Mouse (Mus musculus) hindbrain, embryonic 15.5 days (tissue): ENCODE results near the gene Nek3. TPM values are rescaled to one million over a fixed set of nuclear protein-coding genes. Genes with fewer than 3 reads are reported as not detected.

Source experiments
- ATAC-seq: fragments of 200-750 bp; cut with Nextera tagmentation; 2 replicates; pipeline ENCODE4 v1.8.0; 2017; ENCODE audit warnings: low read depth, moderate number of reproducible peaks, moderate TSS enrichment; ENCODE audit not compliant: low FRiP score
- H3K27ac ChIP-seq: fragments of 300-500 bp; sonication (generic); replicated peaks from 2 replicates; pipeline ENCODE4 v1.5.1; 2015; ENCODE audit warnings: mild to moderate bottlenecking, inconsistent platforms
- H3K27me3 ChIP-seq: fragments of 300-500 bp; sonication (generic); 2 replicates; pipeline ENCODE4 v1.6.1; 2015; ENCODE audit warnings: control low read depth, inconsistent platforms
- H3K36me3 ChIP-seq: fragments of 300-500 bp; sonication (generic); 2 replicates; pipeline ENCODE4 v1.6.1; 2015; ENCODE audit warnings: control low read depth, inconsistent platforms
- H3K4me1 ChIP-seq: fragments of 300-500 bp; sonication (generic); replicated peaks from 2 replicates; pipeline ENCODE4 v1.6.1; 2015; ENCODE audit warnings: control low read depth, inconsistent platforms
- H3K4me2 ChIP-seq: fragments of 300-500 bp; sonication (generic); 2 replicates; pipeline ENCODE4 v1.6.1; 2015; ENCODE audit warnings: moderate library complexity, mild to moderate bottlenecking, inconsistent platforms
- H3K4me3 ChIP-seq: fragments of 300-500 bp; sonication (generic); 2 replicates; pipeline ENCODE4 v1.5.1; 2015; ENCODE audit warnings: mild to moderate bottlenecking, inconsistent platforms
- H3K9ac ChIP-seq: fragments of 300-500 bp; sonication (generic); 2 replicates; pipeline ENCODE4 v1.6.1; 2015; ENCODE audit warnings: inconsistent platforms
- H3K9me3 ChIP-seq: fragments of 300-500 bp; sonication (generic); 2 replicates; pipeline ENCODE4 v1.6.1; 2016; ENCODE audit warnings: control low read depth, inconsistent platforms
- WGBS: fragments of 180-500 bp; shearing (Covaris S2); methylation state at CpG from one replicate; pipeline ENCODE4 v1.1.7; 2015; 5-methylcytosine and 5-hydroxymethylcytosine counted together
- polyA plus RNA-seq: library from polyadenylated mRNA; unstranded; fragments of >200 nt; fragmentation: Nextera tagmentation; extraction: Ambion mirVana; gene quantifications from 2 replicates; pipeline ENCODE4 v1.2.1, GENCODE M21; 2015

Nek3 gene
- polyA plus RNA-seq, 1 experiment from 2014 or later, result 8.4 TPM

DNA sequence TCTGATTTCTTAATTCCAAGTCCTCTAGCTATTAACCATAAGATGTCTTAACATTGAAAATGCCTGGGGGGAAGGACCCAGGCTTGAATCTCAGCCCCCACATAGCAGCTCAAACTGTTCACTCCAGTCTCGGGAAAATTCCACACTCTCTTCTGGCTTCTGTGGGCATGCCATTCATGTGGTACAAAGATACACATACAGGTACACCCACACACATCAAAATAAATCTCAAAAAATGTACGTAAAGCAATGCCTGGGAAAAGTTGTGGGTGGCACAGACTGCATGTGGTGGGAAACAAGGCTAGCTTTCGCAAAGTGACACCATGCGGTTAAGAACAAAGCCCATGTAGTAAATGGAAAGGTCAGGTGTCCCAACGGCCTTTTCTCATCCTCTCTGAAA lies 2.9 kb upstream of the Nek3 start:
- no peak overlapping the region for H3K9ac ChIP-seq
- H3K4me3 ChIP-seq, result no peak overlapping the region
- no peak overlapping the region for H3K4me2 ChIP-seq
- no peaks in the 10 kb centered on the region for H3K27me3 ChIP-seq
- no peak for ATAC-seq
- no peak overlapping the region for H3K27ac ChIP-seq
- H3K36me3 ChIP-seq, result no peaks in the 10 kb centered on the region
- no peaks in the 10 kb centered on the region for H3K9me3 ChIP-seq
- peaks cover 11% of the 10 kb centered on the region for H3K4me1 ChIP-seq
- 90% methylated on average over 5 of the region's 5 CpGs for WGBS

DNA sequence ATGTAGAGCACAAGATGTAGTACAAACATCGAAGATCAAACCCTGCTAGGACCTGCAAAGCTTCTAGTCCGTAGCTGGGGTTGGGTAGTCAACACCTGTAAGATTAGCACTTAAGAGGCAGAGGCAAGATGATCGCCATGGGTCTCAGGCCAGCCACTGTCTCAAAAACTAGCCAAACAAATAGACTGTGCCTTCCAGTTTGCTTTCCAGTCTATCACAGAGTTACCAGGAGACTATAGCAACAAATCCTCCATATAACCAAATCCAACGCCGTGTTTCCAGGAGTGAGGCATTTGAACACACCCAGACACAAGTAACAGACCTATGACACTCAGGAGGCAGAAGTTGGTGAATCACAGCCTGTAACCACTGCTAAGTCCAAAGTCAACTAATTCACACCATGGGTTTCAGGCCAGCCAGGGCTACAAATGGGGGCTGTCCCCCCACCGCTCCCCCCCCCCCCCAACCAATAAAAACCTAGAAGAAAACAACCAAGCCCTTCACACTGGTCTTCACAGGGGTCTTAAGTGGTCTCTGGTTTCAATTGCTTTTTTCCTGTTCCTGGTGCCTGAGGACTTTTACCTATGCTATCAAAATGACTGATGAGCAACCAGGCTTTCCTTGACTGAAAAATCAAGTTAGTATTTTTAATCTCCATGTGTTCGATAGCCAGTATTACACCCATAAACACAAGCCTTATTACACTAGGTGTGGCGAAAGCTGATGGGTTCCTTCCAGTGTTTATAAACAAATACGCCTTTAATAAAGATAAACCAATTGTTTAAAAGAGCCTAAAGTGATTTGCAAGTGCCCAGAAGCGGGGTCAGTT lies 770 bp downstream of the Nek3 start:
- Histone ChIP-seq H3K4me3 (peak overlapping the region; percentile 51), H3K36me3 (no peaks in the 10 kb centered on the region), H3K9ac (peak overlapping the region; percentile 52), H3K9me3 (no peaks in the 10 kb centered on the region), H3K27me3 (no peaks in the 10 kb centered on the region), H3K27ac (peak overlapping the region; percentile 83), H3K4me1 (peaks cover 11% of the 10 kb centered on the region), H3K4me2 (peak overlapping the region; percentile 56)
- peak; percentile 60 for ATAC-seq
- 54% methylated on average over 10 of the region's 10 CpGs for WGBS

DNA sequence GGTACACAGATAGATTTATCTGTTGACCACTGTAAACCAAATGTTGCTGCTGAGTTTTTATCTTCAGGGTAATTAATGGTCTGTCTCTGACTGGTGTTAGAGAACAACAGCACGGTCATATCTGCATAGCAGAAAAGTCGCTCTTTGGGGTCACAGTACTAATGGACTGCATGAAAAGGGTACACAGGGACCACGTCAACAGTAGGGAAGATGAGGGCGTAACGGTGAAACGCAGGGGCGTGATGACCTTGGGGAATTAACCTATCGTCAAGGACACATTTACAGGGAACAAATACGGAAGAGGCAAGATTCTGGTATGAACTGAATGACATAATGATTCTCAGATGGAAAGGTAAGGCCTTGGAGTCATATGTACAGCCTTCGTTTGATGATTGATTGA lies 1.8 kb downstream of the Nek3 start:
- H3K4me1 ChIP-seq, result peaks cover 11% of the 10 kb centered on the region
- H3K4me3 ChIP-seq, result no peak overlapping the region
- WGBS, result 91% methylated on average over 10 of the region's 10 CpGs
- H3K9ac ChIP-seq, result no peak overlapping the region
- H3K36me3 ChIP-seq, result peaks cover 3% of the 10 kb centered on the region; the same call in 1 of the 2 replicates
- ATAC-seq, result no peak
- no peaks in the 10 kb centered on the region for H3K9me3 ChIP-seq
- H3K27ac ChIP-seq, result no peak overlapping the region
- H3K27me3 ChIP-seq, result no peaks in the 10 kb centered on the region
- H3K4me2 ChIP-seq, result no peak overlapping the region

DNA sequence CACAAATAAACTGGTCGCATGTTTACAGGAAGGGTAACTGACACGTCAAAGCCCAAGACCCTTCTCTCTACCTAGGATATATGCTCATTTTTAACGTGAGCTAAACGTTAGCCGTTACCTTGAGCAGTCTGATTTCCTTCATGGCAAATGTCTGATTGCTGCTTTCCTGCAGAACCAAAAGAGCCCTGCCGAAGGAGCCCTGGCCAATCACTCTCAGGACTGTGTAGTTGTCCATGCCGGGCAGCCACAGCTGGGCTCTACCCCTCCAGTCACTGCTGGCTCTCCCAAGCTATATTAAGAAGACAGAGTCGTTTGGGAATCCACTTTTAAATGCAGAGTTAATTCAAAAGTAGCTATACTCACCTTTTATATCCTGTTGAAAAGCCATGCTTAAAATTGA lies 4.0 kb downstream of the Nek3 start:
- 88% methylated on average over 8 of the region's 8 CpGs for WGBS
- ATAC-seq, result no peak
- H3K4me2 ChIP-seq, result no peak overlapping the region
- peaks cover 11% of the 10 kb centered on the region for H3K4me1 ChIP-seq
- no peak overlapping the region for H3K4me3 ChIP-seq
- peaks cover 4% of the 10 kb centered on the region; the same call in 1 of the 2 replicates for H3K36me3 ChIP-seq
- H3K9me3 ChIP-seq, result no peaks in the 10 kb centered on the region
- H3K27me3 ChIP-seq, result no peaks in the 10 kb centered on the region
- no peak overlapping the region for H3K27ac ChIP-seq
- H3K9ac ChIP-seq, result no peak overlapping the region

DNA sequence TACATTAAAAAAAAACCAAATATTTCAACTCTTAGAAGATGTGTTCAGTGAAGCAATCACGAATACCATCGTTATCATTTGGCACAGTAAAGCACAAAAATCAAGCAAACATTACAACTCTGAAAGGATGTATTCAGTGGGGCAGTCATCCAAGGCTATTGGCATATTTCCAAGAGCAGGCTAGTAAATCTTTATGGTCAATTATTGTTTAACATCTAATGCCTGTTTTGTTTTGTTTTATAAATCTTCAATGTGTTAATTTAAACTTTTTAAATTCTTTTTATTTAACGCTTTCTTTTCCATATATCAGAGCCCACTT lies 15.9 kb downstream of the Nek3 start:
- H3K4me3 ChIP-seq, result no peak overlapping the region
- WGBS, result 74% methylated on average over 3 of the region's 3 CpGs
- H3K9me3 ChIP-seq, result no peaks in the 10 kb centered on the region
- ATAC-seq, result no peak
- H3K4me2 ChIP-seq, result no peak overlapping the region
- no peaks in the 10 kb centered on the region for H3K27me3 ChIP-seq
- H3K27ac ChIP-seq, result no peak overlapping the region
- no peak overlapping the region for H3K9ac ChIP-seq
- no peaks in the 10 kb centered on the region for H3K4me1 ChIP-seq
- H3K36me3 ChIP-seq, result peaks cover 9% of the 10 kb centered on the region; the same call in 1 of the 2 replicates

DNA sequence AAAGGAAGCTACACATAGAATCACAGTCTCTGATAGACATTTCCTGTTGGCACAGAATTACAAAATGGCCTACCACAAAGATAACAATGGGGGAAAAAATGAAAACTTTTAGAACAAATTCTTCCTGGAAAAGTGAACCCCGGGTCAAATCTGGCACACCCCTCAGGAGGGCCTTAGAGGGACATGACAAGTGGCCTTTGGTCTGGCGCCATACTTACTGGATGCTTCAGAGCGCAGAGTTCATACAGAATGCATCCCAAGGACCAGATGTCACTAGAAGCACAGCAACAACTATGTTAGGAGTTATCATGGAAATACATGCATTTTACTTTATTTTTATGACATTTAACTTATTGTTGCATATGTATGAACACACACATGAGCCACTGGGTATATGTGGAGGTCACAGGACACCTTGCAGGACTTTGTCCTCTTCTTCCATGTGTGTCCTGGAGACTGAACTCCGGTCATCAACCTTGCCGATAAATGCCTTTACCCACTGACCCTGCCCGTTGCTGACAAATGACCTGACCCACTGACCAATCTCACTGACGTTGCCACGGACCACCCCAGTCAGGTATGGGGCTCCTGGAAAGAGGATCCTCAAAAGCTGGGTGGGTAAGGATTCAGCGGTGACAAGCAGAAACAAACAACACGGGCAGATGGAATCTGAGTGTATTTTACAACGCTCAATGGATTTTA lies 16.4 kb downstream of the Nek3 start:
- no peak for ATAC-seq
- Histone ChIP-seq H3K4me3 (no peak overlapping the region), H3K9me3 (no peaks in the 10 kb centered on the region), H3K27me3 (no peaks in the 10 kb centered on the region), H3K4me2 (no peak overlapping the region), H3K27ac (no peak overlapping the region), H3K9ac (no peak overlapping the region), H3K4me1 (no peaks in the 10 kb centered on the region), H3K36me3 (peaks cover 7% of the 10 kb centered on the region; the same call in 1 of the 2 replicates)
- WGBS, result 92% methylated on average over 11 of the region's 11 CpGs

DNA sequence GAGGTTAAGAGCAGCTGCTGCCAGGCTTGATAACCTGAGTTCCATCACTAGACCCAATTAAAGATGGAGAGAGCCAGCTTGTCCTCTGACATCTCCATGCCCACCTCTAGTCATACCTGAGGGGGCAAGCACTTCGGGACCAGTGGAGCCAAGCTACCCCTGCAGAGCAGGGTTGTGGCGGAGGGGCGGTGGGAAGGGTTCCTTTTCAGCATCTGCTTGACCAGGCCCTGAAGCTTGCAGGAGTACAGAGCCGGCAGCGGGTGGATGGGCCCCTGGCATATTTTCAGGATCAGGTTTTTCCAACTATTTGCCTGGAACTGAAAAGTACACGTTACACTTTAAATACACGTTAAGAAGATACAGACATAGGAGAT lies 17.9 kb downstream of the Nek3 start:
- Histone ChIP-seq H3K9me3 (no peaks in the 10 kb centered on the region), H3K36me3 (peaks cover 7% of the 10 kb centered on the region; the same call in 1 of the 2 replicates), H3K9ac (no peak overlapping the region), H3K4me2 (no peak overlapping the region), H3K4me1 (no peaks in the 10 kb centered on the region), H3K27me3 (no peaks in the 10 kb centered on the region), H3K27ac (no peak overlapping the region), H3K4me3 (no peak overlapping the region)
- WGBS, result 92% methylated on average over 7 of the region's 7 CpGs
- ATAC-seq, result no peak

DNA sequence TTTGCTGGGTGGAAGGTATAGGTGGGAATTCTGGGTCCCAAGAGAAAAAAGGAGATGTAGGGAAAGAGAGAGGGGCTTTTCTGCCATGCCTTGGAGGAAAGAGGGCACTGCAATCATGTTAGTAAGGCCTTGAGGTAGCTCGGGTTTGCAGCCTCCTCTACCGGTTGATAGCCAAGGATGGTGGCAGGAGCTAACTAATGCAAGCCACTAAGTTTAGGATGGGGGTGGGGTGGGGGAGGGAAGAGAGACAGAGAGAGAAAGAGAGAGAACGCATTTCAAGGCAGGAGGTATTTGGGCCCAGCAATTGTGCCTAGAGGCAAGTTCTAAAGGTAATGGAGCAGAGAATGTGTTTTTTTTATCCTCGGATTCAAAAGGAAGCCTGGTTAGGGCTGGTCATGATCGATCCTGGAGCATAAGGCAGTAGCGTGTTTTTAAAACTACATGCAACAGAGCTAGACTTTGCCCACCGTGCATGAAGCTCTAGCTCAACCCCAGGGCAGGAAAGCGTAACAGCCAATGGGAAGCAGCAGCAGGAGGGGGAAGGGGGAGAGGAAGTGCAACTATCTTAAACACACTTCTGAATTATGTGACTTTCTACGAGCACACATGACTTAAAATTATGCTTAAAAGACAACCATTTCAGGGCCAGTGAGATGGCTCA lies 18.4 kb downstream of the Nek3 start:
- WGBS, result 77% methylated on average over 9 of the region's 9 CpGs
- Histone ChIP-seq H3K9ac (no peak overlapping the region), H3K36me3 (peaks cover 7% of the 10 kb centered on the region; the same call in 1 of the 2 replicates), H3K4me2 (no peak overlapping the region), H3K27ac (no peak overlapping the region), H3K4me1 (no peaks in the 10 kb centered on the region), H3K4me3 (no peak overlapping the region), H3K9me3 (no peaks in the 10 kb centered on the region), H3K27me3 (no peaks in the 10 kb centered on the region)
- no peak for ATAC-seq

DNA sequence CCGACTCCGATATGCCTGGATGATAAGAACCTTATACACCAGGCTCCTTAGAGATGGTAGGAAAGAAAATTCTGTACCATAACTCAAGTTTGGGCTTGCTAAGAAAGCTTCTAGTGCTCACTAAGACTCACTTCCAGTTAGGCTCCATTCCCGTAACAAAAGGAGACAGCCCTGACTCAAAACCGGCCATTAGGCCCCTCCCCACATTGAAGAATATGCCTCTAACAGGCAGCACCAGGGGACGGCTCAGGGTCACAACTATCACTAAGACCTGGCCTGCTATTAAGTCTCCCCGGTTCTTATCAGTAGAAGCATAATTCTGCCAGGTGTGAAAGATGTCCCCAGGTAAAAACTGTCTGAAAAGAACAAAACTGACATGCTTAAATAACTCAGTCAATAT lies 20.4 kb downstream of the Nek3 start:
- peaks cover 7% of the 10 kb centered on the region; the same call in 1 of the 2 replicates for H3K36me3 ChIP-seq
- H3K27me3 ChIP-seq, result no peaks in the 10 kb centered on the region
- ATAC-seq, result no peak
- WGBS, result 83% methylated on average over 6 of the region's 6 CpGs
- H3K4me3 ChIP-seq, result no peak overlapping the region
- H3K4me1 ChIP-seq, result no peaks in the 10 kb centered on the region
- H3K9me3 ChIP-seq, result no peaks in the 10 kb centered on the region
- no peak overlapping the region for H3K9ac ChIP-seq
- no peak overlapping the region for H3K4me2 ChIP-seq
- H3K27ac ChIP-seq, result no peak overlapping the region

DNA sequence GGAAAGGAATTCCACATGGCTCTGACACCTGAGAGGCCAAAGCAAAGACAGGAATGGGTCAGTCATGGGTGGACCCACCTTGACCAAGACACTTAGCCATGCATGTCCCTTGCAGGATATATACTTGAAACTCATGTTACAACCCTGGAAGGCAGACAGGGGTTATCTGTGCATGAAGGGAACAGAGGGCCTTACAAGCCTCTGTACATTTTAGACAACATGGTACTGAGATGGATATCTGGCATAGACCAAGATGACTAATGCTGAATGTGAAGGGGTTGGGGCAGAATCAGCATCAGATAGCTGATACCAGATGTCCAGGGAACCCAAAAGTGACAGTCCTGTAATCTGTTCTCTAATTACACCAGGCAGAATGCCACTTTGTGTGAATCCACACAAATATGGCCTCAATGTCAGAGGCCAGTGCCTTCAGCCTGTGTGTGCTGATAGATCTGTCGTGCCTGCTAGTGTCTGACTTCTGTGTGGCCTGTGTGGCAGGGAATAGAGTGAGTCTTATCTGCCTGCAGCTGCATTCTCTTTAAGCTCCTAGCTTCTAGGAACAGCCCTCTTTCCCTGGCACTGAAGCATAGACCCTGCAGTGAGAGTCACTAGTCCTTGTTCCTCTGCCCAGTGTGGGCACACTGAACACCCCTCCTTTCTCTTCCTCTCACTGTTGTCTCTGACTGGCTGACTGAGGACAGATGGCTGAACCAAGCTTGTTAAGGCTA lies 22.3 kb downstream of the Nek3 start:
- H3K9ac ChIP-seq, result no peak overlapping the region
- no peak overlapping the region for H3K27ac ChIP-seq
- H3K4me1 ChIP-seq, result no peaks in the 10 kb centered on the region
- no peaks in the 10 kb centered on the region for H3K27me3 ChIP-seq
- WGBS, result 83% methylated on average over 1 of the region's 1 CpGs
- H3K9me3 ChIP-seq, result no peaks in the 10 kb centered on the region
- H3K4me2 ChIP-seq, result no peak overlapping the region
- H3K36me3 ChIP-seq, result 0 out of 2 replicates have a peak, but pooled peaks cover 3% of the 10 kb centered on the region
- H3K4me3 ChIP-seq, result no peak overlapping the region
- ATAC-seq, result no peak

DNA sequence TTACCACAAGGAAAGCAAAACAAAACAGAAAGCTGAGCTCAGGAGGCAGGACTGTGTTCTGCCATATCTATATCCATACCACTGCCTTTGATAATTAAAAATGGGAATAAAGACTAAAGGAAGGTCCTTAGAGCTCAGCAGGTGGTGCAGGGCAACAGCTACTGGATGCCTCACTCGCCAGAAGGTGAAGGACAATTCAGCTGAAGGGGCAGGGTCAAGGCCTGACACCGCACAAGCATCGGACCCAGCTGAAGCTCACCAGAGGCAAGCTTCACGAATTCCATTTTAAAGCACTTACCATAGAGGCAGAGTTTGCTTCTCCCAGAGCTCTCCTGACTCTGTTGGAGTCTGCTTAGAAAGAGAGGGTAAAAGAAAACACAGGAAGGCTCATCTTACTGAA lies 23.6 kb downstream of the Nek3 start:
- Histone ChIP-seq H3K4me2 (no peak overlapping the region), H3K9ac (no peak overlapping the region), H3K36me3 (no peaks in the 10 kb centered on the region), H3K4me1 (no peaks in the 10 kb centered on the region), H3K9me3 (no peaks in the 10 kb centered on the region), H3K27ac (no peak overlapping the region), H3K4me3 (no peak overlapping the region), H3K27me3 (no peaks in the 10 kb centered on the region)
- no peak for ATAC-seq
- 76% methylated on average over 4 of the region's 4 CpGs for WGBS
